Mouse (Mus musculus) limb, embryonic 13.5 days (tissue): ENCODE data around the gene Il21. TPM values are rescaled to one million over a fixed set of nuclear protein-coding genes. Genes with fewer than 3 reads are reported as not detected.

ENCODE experiments used
- ATAC-seq: fragments of 200-750 bp; cut with Nextera tagmentation; 2 replicates; pipeline ENCODE4 v1.8.0; 2017; ENCODE audit warnings: low read depth, moderate number of reproducible peaks, moderate TSS enrichment; ENCODE audit not compliant: low FRiP score
- H3K27ac ChIP-seq: fragments of 300-500 bp; sonication (generic); 2 replicates; pipeline ENCODE4 v1.5.1; 2015; ENCODE audit warnings: inconsistent platforms, mild to moderate bottlenecking, moderate library complexity
- H3K27me3 ChIP-seq: fragments of 300-500 bp; sonication (generic); 2 replicates; pipeline ENCODE4 v1.6.1; 2015; ENCODE audit warnings: mild to moderate bottlenecking, inconsistent platforms
- H3K36me3 ChIP-seq: fragments of 300-500 bp; sonication (generic); 2 replicates; pipeline ENCODE4 v1.6.1; 2015; ENCODE audit warnings: inconsistent platforms, mild to moderate bottlenecking, moderate library complexity
- H3K4me1 ChIP-seq: fragments of 300-500 bp; sonication (generic); 2 replicates; pipeline ENCODE4 v1.6.1; 2015; ENCODE audit warnings: inconsistent platforms
- H3K4me2 ChIP-seq: fragments of 300-500 bp; sonication (generic); replicated peaks from 2 replicates; pipeline ENCODE4 v1.6.1; 2015; ENCODE audit warnings: inconsistent platforms, mild to moderate bottlenecking, moderate library complexity
- H3K4me3 ChIP-seq: fragments of 300-500 bp; sonication (generic); 2 replicates; pipeline ENCODE4 v1.5.1; 2015; ENCODE audit warnings: moderate library complexity, mild to moderate bottlenecking, inconsistent platforms
- H3K9ac ChIP-seq: fragments of 300-500 bp; sonication (generic); 2 replicates; pipeline ENCODE4 v1.6.1; 2015; ENCODE audit warnings: mild to moderate bottlenecking, inconsistent platforms
- H3K9me3 ChIP-seq: fragments of 300-500 bp; sonication (generic); 2 replicates; pipeline ENCODE4 v1.6.1; 2016; ENCODE audit warnings: inconsistent platforms
- WGBS: fragments of 180-500 bp; shearing (Covaris S2); methylation state at CpG from one replicate; pipeline ENCODE4 v1.1.7; 2015; 5-methylcytosine and 5-hydroxymethylcytosine counted together
- polyA plus RNA-seq: library from polyadenylated mRNA; unstranded; fragments of >200 nt; fragmentation: Nextera tagmentation; extraction: Ambion mirVana; gene quantifications from 2 replicates; pipeline ENCODE4 v1.2.1, GENCODE M21; 2015

The Il21 gene
- polyA plus RNA-seq, 1 experiment from 2014 or later = not detected

DNA sequence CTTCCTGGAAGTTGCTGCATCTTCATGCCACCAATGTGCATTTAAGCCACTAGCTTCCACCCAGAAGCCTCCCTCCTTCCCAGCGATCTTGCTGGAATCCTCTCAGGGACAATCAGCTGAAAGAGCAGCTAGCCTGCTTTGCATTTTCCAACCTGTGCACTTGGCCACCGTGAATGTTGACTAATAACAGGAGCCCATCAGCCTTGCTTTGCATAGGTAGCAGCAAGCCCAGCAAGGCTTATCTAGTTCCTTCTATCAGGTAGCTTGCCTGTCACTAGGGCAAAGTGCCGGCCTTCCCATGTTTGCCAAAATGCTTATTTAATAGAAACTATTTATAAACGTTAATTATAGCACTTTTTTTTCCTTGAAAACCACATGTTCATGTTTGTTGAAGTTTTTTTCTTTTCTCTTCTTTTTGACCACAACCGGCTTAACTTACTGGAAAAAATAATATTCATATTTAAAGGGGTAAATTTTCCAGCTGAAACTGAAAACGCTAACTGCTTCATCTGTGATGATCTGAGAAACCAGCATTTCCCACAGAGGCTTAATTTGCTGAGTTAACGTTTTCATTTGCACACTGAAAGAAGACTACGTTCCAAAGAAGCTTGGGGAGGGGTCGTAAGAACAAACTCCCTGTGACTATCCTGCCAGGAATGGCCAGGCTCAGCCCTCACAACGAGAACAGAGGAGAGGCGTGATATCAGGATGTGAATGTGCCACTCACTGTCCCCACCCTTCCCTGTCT lies 3.2 kb downstream of the Il21 start:
- no peaks in the 10 kb centered on the region for H3K9me3 ChIP-seq
- H3K36me3 ChIP-seq = no peaks in the 10 kb centered on the region
- no peak for ATAC-seq
- no peak overlapping the region for H3K9ac ChIP-seq
- H3K4me3 ChIP-seq = no peak overlapping the region
- WGBS = 65% methylated on average over 11 of the region's 11 CpGs
- no peak overlapping the region for H3K4me2 ChIP-seq
- H3K27ac ChIP-seq = no peak overlapping the region
- H3K27me3 ChIP-seq = no peaks in the 10 kb centered on the region
- no peaks in the 10 kb centered on the region for H3K4me1 ChIP-seq

GRCm38 (mm10) chr3:37225124-37225523 lies 7.3 kb downstream of the Il21 start:
- Histone ChIP-seq H3K27ac (no peak overlapping the region), H3K9me3 (no peaks in the 10 kb centered on the region), H3K36me3 (no peaks in the 10 kb centered on the region), H3K4me1 (no peaks in the 10 kb centered on the region), H3K9ac (no peak overlapping the region), H3K27me3 (no peaks in the 10 kb centered on the region), H3K4me2 (no peak overlapping the region), H3K4me3 (no peak overlapping the region)
- no peak for ATAC-seq
- 92% methylated on average over 13 of the region's 13 CpGs for WGBS

- WGBS = 37% methylated on average over 4 of the region's 4 CpGs
- ATAC-seq = no peak
Observed at GRCm38 (mm10) chr3:37219071-37219470, 13.4 kb downstream of the Il21 start.

DNA sequence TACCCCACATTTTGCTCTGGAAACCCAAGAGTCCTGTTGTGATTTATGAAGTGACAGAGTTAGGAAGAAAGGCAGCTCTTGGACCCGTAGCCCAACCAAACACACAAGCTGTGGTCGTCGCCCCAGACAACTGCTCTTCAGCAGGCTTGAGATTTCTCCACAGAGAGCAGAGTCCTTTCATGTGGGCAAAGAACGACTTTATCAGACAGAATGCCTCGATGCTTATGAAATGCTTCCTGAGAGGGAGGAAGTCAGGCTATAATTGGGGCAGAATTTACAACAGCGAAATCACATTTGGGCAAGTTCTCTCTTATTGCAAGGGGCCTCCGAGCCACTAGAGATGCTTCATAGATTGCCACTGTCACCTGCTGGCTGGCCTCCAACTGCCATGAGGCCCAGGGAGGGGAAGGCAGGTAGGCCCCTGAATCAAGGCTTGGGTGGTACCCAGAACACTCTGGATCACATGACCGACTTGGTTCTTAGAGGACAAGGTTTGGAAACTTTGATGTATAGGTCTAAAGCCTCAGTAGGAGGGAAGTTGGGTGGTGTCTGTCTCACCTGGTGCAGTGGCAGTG lies 27.1 kb downstream of the Il21 start:
- Histone ChIP-seq H3K9me3 (no peaks in the 10 kb centered on the region), H3K4me2 (no peak overlapping the region), H3K27ac (no peak overlapping the region), H3K4me1 (peaks cover 11% of the 10 kb centered on the region), H3K4me3 (no peak overlapping the region), H3K9ac (no peak overlapping the region), H3K27me3 (no peaks in the 10 kb centered on the region), H3K36me3 (no peaks in the 10 kb centered on the region)
- no peak for ATAC-seq
- WGBS = 68% methylated on average over 8 of the region's 8 CpGs

More at GRCm38 (mm10) chr3:37219071-37219470, 13.4 kb downstream of the Il21 start:
- Histone ChIP-seq H3K9ac (no peak overlapping the region), H3K4me1 (no peaks in the 10 kb centered on the region), H3K4me2 (no peak overlapping the region), H3K4me3 (no peak overlapping the region), H3K9me3 (no peaks in the 10 kb centered on the region), H3K27ac (no peak overlapping the region), H3K27me3 (no peaks in the 10 kb centered on the region), H3K36me3 (no peaks in the 10 kb centered on the region)

GRCm38 (mm10) chr3:37204556-37204955 lies 27.9 kb downstream of the Il21 start:
- 20% methylated on average over 6 of the region's 6 CpGs for WGBS

DNA sequence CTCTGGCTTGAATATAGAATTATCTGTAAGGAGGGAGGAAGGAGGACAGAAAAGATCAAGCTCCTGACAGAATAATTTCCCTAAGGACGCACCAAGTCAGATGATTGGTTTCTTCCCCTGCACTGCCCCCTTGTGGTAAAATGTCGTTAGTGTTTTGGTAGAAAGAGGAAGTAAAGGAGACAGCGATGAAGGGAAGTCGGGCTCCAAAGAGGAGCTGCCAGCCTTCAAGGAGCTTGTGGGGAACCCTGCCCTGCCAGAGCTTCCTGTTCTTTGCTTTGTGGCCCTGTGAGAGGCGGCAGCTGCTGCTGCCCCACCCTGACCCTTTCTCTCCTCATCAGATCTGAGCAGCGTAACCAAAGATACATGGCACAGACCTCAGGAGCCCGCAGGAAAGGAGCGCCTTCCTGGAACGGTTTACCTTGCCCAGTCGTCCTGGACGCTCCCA lies 28.4 kb downstream of the Il21 start:
- peak; percentile 41; the same call in 1 of the 2 replicates for ATAC-seq
- 3% methylated on average over 11 of the region's 11 CpGs for WGBS
- H3K27ac ChIP-seq = no peak overlapping the region

More at GRCm38 (mm10) chr3:37204556-37204955, 27.9 kb downstream of the Il21 start:
- Histone ChIP-seq H3K9me3 (no peaks in the 10 kb centered on the region), H3K36me3 (no peaks in the 10 kb centered on the region), H3K9ac (peak overlapping the region; percentile 78), H3K27me3 (no peaks in the 10 kb centered on the region), H3K4me3 (peak overlapping the region; percentile 62), H3K4me1 (peaks cover 11% of the 10 kb centered on the region), H3K4me2 (peak overlapping the region; percentile 87), H3K27ac (no peak overlapping the region)
- ATAC-seq = no peak

GRCm38 (mm10) chr3:37202856-37203255 lies 29.6 kb downstream of the Il21 start:
- 86% methylated on average over 7 of the region's 7 CpGs for WGBS
- Histone ChIP-seq H3K4me2 (no peak overlapping the region), H3K9me3 (no peaks in the 10 kb centered on the region), H3K36me3 (no peaks in the 10 kb centered on the region), H3K4me3 (no peak overlapping the region), H3K27me3 (no peaks in the 10 kb centered on the region), H3K4me1 (peaks cover 11% of the 10 kb centered on the region), H3K9ac (no peak overlapping the region), H3K27ac (no peak overlapping the region)
- ATAC-seq = no peak

More for the DNA sequence above, 28.4 kb downstream of the Il21 start:
- Histone ChIP-seq H3K27me3 (no peaks in the 10 kb centered on the region), H3K9me3 (no peaks in the 10 kb centered on the region), H3K4me2 (peak overlapping the region; percentile 87), H3K36me3 (no peaks in the 10 kb centered on the region), H3K4me1 (peaks cover 11% of the 10 kb centered on the region), H3K4me3 (peak overlapping the region; percentile 62), H3K9ac (peak overlapping the region; percentile 78)

DNA sequence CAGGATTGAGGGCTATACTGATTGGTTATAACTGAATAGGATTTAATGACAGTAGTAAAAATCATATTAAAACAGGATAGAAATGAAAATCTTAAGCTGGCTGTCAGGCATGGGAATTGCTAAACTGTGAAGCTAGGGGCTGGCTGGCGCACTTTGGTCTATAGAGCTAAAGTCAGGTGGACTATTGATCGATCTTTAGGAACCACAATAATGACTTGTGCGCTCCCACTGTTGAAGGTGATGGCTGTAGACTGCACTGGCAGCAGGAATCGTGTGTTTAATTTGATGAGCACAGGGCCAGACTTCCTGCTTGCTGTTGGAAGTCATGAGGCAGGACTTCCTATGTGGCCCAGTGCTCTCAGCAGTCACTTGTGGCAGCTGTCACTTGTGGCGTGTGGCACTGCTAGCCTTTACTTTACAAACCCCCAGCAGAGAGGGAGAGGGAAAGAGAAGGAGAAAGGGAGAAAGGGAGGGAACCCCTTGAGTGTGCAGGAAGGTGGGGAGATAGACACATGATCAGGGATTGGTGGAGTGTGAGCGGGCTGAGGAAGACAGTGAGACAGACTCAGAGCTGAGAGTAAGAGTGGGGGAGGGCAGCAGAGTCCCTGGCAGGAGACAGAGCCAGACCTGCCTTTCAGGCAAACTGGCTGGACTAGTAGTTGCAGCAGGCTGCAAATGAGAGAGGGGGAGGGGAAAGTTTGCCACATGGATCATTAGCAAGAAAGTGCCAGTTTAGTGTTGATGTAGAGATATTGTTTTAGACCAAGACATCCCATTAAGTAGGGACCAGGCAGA lies 31.1 kb downstream of the Il21 start:
- Histone ChIP-seq H3K36me3 (no peaks in the 10 kb centered on the region), H3K4me3 (no peak overlapping the region), H3K27ac (no peak overlapping the region), H3K4me2 (no peak overlapping the region), H3K9me3 (no peaks in the 10 kb centered on the region), H3K9ac (no peak overlapping the region), H3K27me3 (no peaks in the 10 kb centered on the region), H3K4me1 (peaks cover 11% of the 10 kb centered on the region)
- peak; percentile 29; the same call in 1 of the 2 replicates for ATAC-seq
- 45% methylated on average over 6 of the region's 6 CpGs for WGBS

DNA sequence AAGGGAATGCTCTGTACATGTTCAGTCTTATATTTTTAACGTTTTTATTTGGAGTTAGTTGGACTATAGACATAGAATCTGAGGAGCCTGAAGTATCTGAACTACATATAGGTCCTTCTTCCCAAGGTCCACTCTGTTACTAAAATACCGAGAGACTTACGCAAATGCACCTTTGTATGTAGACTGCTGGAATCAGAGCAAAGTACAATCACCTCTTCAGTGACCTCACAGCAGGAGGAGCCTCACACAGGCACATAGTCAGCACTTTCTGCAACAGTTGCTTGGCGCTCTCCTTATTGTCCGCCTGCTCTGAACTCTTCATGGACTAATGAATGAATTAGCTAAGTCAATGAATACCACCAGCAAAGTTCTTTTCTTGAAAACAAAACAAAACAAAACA lies 34.1 kb downstream of the Il21 start:
- 87% methylated on average over 5 of the region's 5 CpGs for WGBS
- Histone ChIP-seq H3K4me1 (peaks cover 11% of the 10 kb centered on the region), H3K9me3 (no peaks in the 10 kb centered on the region), H3K27me3 (no peaks in the 10 kb centered on the region), H3K36me3 (no peaks in the 10 kb centered on the region), H3K4me2 (no peak overlapping the region), H3K4me3 (no peak overlapping the region), H3K9ac (no peak overlapping the region), H3K27ac (no peak overlapping the region)
- ATAC-seq = no peak

GRCm38 (mm10) chr3:37191953-37192352 lies 40.5 kb downstream of the Il21 start:
- Histone ChIP-seq H3K4me3 (no peak overlapping the region), H3K27ac (no peak overlapping the region), H3K27me3 (no peaks in the 10 kb centered on the region), H3K4me2 (no peak overlapping the region), H3K9ac (no peak overlapping the region), H3K4me1 (no peaks in the 10 kb centered on the region), H3K36me3 (no peaks in the 10 kb centered on the region), H3K9me3 (no peaks in the 10 kb centered on the region)
- ATAC-seq = no peak
- 65% methylated on average over 2 of the region's 2 CpGs for WGBS

DNA sequence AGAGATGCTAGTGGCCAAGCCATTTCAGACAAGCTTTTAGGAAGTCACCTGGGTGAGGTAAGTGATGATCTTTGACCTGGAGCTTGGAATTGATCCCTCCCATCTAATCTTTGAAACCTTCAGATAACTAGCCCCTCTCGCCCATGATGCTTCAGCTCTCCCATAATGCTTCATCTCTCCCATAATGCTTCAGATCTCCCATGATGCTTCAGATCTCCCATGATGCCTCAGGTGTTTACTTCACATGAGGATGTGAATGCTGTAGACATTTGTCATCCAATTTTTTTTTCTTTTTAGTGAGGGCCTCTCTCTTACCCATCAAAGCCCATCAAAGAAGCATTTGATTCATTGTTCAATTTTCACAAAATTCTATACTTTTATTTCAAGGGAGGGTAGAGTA lies 46.9 kb downstream of the Il21 start:
- Histone ChIP-seq H3K27me3 (no peaks in the 10 kb centered on the region), H3K36me3 (no peaks in the 10 kb centered on the region), H3K9me3 (no peaks in the 10 kb centered on the region), H3K9ac (no peak overlapping the region), H3K4me3 (no peak overlapping the region), H3K27ac (no peak overlapping the region), H3K4me2 (no peak overlapping the region), H3K4me1 (peaks cover 13% of the 10 kb centered on the region)
- ATAC-seq = no peak
- 82% methylated on average over 1 of the region's 1 CpGs for WGBS
